Mouse (Mus musculus): ENCODE data around the gene Gm10518. TPM values are rescaled to one million over a fixed set of nuclear protein-coding genes. Genes with fewer than 3 reads are reported as not detected.
A peak's percentile ranks its signal among the peaks of the same experiment; 100 is the strongest.

Gm10518 gene
- polyA plus RNA-seq, 1 experiment from 2014 or later: 0.21 TPM

- ATAC-seq (ENCODE audit: low read depth): no peak
- Histone ChIP-seq H3K9ac (replicated peaks; ENCODE audit: low read depth, low read length) (no peak overlapping the region), H3K4me2 (ENCODE audit: low read depth, low read length) (no peak overlapping the region), H3K36me3 (ENCODE audit: control insufficient read depth, insufficient read depth, low read length) (no peaks in the 10 kb centered on the region), H3K9me3 (ENCODE audit: control insufficient read depth, low read length) (no peaks in the 10 kb centered on the region), H3K4me3 (ENCODE audit: low read depth, low read length) (no peak overlapping the region), H3K27ac (ENCODE audit: low read depth, low read length) (no peak overlapping the region), H3K4me1 (ENCODE audit: control insufficient read depth, insufficient read depth, low read length) (no peaks in the 10 kb centered on the region), H3K27me3 (ENCODE audit: control insufficient read depth, insufficient read depth, low read length) (no peaks in the 10 kb centered on the region)
- 84% methylated on average over 16 of the region's 16 CpGs for WGBS
Observed at GRCm38 (mm10) chr1:179845832-179846499, 42.8 kb downstream of the Gm10518 start.

GRCm38 (mm10) chr1:179847173-179847572 is 44.0 kb downstream of the Gm10518 start:
- Histone ChIP-seq H3K4me2 (ENCODE audit: low read depth, low read length) (no peak overlapping the region), H3K27ac (ENCODE audit: low read depth, low read length) (no peak overlapping the region), H3K4me1 (ENCODE audit: control insufficient read depth, insufficient read depth, low read length) (no peaks in the 10 kb centered on the region), H3K36me3 (ENCODE audit: control insufficient read depth, insufficient read depth, low read length) (no peaks in the 10 kb centered on the region), H3K27me3 (ENCODE audit: control insufficient read depth, insufficient read depth, low read length) (no peaks in the 10 kb centered on the region), H3K9me3 (ENCODE audit: control insufficient read depth, low read length) (no peaks in the 10 kb centered on the region), H3K9ac (replicated peaks; ENCODE audit: low read depth, low read length) (no peak overlapping the region), H3K4me3 (ENCODE audit: low read depth, low read length) (no peak overlapping the region)
- ATAC-seq (ENCODE audit: low read depth): no peak
- 53% methylated on average over 7 of the region's 7 CpGs for WGBS

GRCm38 (mm10) chr1:179847759-179848389 is 44.7 kb downstream of the Gm10518 start:
- Histone ChIP-seq H3K4me1 (ENCODE audit: control insufficient read depth, insufficient read depth, low read length) (no peaks in the 10 kb centered on the region), H3K36me3 (ENCODE audit: control insufficient read depth, insufficient read depth, low read length) (no peaks in the 10 kb centered on the region), H3K27ac (ENCODE audit: low read depth, low read length) (no peak overlapping the region), H3K4me2 (ENCODE audit: low read depth, low read length) (peak overlapping the region; percentile 75), H3K27me3 (ENCODE audit: control insufficient read depth, insufficient read depth, low read length) (no peaks in the 10 kb centered on the region), H3K9me3 (ENCODE audit: control insufficient read depth, low read length) (no peaks in the 10 kb centered on the region), H3K9ac (replicated peaks; ENCODE audit: low read depth, low read length) (peak overlapping the region; percentile 41), H3K4me3 (ENCODE audit: low read depth, low read length) (peak overlapping the region; percentile 27)
- 3% methylated on average over 20 of the region's 20 CpGs for WGBS
- peak; percentile 77; the same call in 1 of the 2 replicates for ATAC-seq (ENCODE audit: low read depth)

- Histone ChIP-seq H3K27me3 (ENCODE audit: control insufficient read depth, insufficient read depth, low read length) (no peaks in the 10 kb centered on the region), H3K9ac (replicated peaks; ENCODE audit: low read depth, low read length) (no peak overlapping the region), H3K4me2 (ENCODE audit: low read depth, low read length) (no peak overlapping the region), H3K27ac (ENCODE audit: low read depth, low read length) (no peak overlapping the region), H3K9me3 (ENCODE audit: control insufficient read depth, low read length) (no peaks in the 10 kb centered on the region), H3K4me1 (ENCODE audit: control insufficient read depth, insufficient read depth, low read length) (no peaks in the 10 kb centered on the region), H3K36me3 (ENCODE audit: control insufficient read depth, insufficient read depth, low read length) (no peaks in the 10 kb centered on the region), H3K4me3 (ENCODE audit: low read depth, low read length) (no peak overlapping the region)
- 47% methylated on average over 4 of the region's 4 CpGs for WGBS
- no peak for ATAC-seq (ENCODE audit: low read depth)
Observed at GRCm38 (mm10) chr1:179853421-179853820, 50.2 kb downstream of the Gm10518 start.

Other genes with a start within 250 kb of the Gm10518 start
- gene Sccpdh, start 135.2 kb upstream of the Gm10518 start, polyA plus RNA-seq (2014; fragmentation: Nextera tagmentation; extraction: Ambion mirVana): 184 and 186 TPM in 2 replicates
- gene Kif28, start 58.1 kb upstream of the Gm10518 start, polyA plus RNA-seq (2014; fragmentation: Nextera tagmentation; extraction: Ambion mirVana): not detected in 2 replicates
- gene Ahctf1, start 304 bp downstream of the Gm10518 start, polyA plus RNA-seq (2014; fragmentation: Nextera tagmentation; extraction: Ambion mirVana): 23.4 and 23.6 TPM in 2 replicates
- gene Cdc42bpa, start 157.1 kb downstream of the Gm10518 start, polyA plus RNA-seq (2014; fragmentation: Nextera tagmentation; extraction: Ambion mirVana): 25.0 and 33.6 TPM in 2 replicates

Data from neural tube, embryonic 14.5 days (tissue).